Mouse (Mus musculus): ENCODE results near the gene Spindoc.

- TF ChIP-seq CTCF (IDR thresholded peaks at IDR 0.05; ENCODE audit: borderline replicate concordance, extremely low read depth, insufficient read depth, insufficient read length), result no peak
- no peak for TF ChIP-seq POLR2A (IDR thresholded peaks at IDR 0.05; ENCODE audit: borderline replicate concordance, extremely low read depth, insufficient read depth, insufficient read length, poor library complexity, severe bottlenecking)
Observed at GRCm38 (mm10) chr19:7422656-7423027, 39.8 kb upstream of the Spindoc start.

Data from brain, embryonic 14.5 days (tissue).